Mouse (Mus musculus): Measurements from ENCODE around the gene Rph3al. TPM values are rescaled to one million over a fixed set of nuclear protein-coding genes. Genes with fewer than 3 reads are reported as not detected.
A peak's percentile ranks its signal among the peaks of the same experiment; 100 is the strongest.

Gene Rph3al
- polyA plus RNA-seq, 1 experiment from 2014 or later = 7.9 TPM

DNA sequence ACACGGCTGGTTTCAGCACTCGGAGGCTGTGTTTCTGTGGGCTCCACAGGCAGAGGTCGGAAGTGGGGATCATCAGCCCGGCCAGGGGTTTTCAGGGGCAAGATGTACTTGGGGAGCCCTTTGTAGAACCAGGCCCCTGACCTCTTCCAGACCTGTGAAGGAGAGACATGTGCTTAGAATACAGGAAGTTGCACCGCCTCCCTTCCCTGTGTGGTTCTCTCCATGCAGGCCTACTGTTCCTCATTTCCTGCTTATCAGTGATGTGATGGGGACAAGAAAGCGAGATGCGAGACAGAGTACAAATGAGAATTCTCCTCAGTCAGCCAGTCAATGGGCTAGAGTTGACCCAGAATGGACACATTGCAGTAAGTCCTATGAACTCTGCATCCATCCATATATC is 83.9 kb downstream of the Rph3al start:
- Histone ChIP-seq H3K9me3 (no peaks in the 10 kb centered on the region), H3K27me3 (no peaks in the 10 kb centered on the region), H3K9ac (no peak overlapping the region), H3K4me3 (no peak overlapping the region), H3K36me3 (no peaks in the 10 kb centered on the region), H3K4me1 (peaks cover 17% of the 10 kb centered on the region; the same call in 1 of the 2 replicates), H3K27ac (no peak overlapping the region), H3K4me2 (no peak overlapping the region)
- WGBS = 85% methylated on average over 7 of the region's 7 CpGs
- no peak for ATAC-seq (ENCODE audit: borderline replicate concordance, extremely low read depth, low FRiP score, low TSS enrichment)

DNA sequence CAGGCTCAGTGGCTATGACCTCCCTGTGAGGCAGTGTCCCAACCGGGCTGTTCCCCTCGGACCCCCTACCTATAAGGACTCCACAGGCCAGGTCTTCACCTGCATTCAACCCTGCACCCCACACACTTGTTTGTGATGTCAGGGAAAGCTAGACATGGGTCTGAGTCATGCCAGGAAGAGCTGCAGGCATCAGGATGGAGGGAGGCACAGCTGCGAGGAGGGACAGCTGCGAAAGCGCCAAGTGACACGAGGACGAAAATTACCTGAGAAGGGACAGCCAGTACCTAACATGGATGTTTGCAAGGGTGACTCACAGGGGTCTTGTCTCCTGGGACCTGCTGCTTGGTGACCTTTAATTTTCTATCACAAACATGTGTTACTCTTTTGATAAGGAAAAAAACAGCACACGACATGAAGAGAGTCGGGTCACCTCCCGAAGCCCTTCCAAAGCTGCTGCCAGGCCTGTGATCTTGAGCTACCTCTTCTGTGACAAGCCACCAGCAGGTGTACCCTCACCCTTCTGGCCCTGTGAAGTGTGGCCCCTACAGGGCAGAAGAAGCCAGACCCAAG is 85.1 kb downstream of the Rph3al start:
- H3K36me3 ChIP-seq = no peaks in the 10 kb centered on the region
- no peak overlapping the region for H3K4me3 ChIP-seq
- ATAC-seq (ENCODE audit: borderline replicate concordance, extremely low read depth, low FRiP score, low TSS enrichment) = no peak
- H3K4me2 ChIP-seq = no peak overlapping the region
- H3K27me3 ChIP-seq = no peaks in the 10 kb centered on the region
- H3K4me1 ChIP-seq = peaks cover 13% of the 10 kb centered on the region; the same call in 1 of the 2 replicates
- H3K27ac ChIP-seq = no peak overlapping the region
- 79% methylated on average over 10 of the region's 10 CpGs for WGBS
- no peaks in the 10 kb centered on the region for H3K9me3 ChIP-seq
- no peak overlapping the region for H3K9ac ChIP-seq

DNA sequence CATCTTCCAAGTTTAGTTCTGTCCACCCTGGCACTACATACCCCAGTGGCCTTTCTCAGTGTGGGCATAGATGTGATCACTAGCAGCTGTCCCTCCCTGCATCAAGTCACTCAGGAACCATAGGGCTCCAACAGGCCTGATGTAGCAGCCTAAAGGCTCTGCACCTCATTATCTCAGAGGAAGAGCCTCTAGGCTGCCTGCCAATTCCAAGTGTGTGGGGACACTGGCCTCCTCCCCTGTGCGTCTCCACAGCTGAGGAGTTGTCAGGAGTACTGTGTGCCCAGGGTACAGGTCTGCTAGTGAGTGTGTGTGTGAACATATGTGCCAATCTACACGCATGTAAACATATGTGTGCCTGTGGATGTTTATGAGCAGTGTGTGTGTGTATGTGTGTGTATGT is 85.7 kb downstream of the Rph3al start:
- Histone ChIP-seq H3K36me3 (no peaks in the 10 kb centered on the region), H3K4me1 (peaks cover 10% of the 10 kb centered on the region; the same call in 1 of the 2 replicates), H3K27me3 (no peaks in the 10 kb centered on the region), H3K4me2 (no peak overlapping the region), H3K4me3 (no peak overlapping the region), H3K9ac (no peak overlapping the region), H3K27ac (no peak overlapping the region), H3K9me3 (no peaks in the 10 kb centered on the region)
- 0 out of 2 replicates have a peak, but pooled peaks have one; percentile 40 for ATAC-seq (ENCODE audit: borderline replicate concordance, extremely low read depth, low FRiP score, low TSS enrichment)
- 61% methylated on average over 2 of the region's 2 CpGs for WGBS

DNA sequence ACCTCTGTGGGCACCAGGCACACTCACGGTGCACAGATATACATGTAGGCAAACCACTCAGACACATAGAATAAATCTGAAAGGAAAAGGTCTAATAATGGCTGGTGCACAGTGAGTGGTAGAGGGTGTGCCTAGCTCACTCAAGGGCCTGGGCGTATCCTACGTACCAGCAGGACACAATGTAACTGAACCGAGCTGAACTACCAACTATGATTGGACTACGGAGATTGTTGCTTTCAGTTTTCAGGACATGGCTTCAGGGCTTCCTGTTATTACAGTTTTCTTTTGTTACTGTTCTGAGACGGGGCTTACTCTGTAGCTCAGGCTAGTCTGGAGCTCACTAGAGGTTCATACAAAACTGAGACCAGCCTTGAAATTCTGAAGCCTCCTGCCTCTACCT is 88.7 kb downstream of the Rph3al start:
- Histone ChIP-seq H3K4me3 (no peak overlapping the region), H3K4me1 (0 out of 2 replicates have a peak, but pooled peaks cover 8% of the 10 kb centered on the region), H3K36me3 (no peaks in the 10 kb centered on the region), H3K27me3 (no peaks in the 10 kb centered on the region), H3K27ac (no peak overlapping the region), H3K4me2 (no peak overlapping the region), H3K9ac (no peak overlapping the region), H3K9me3 (no peaks in the 10 kb centered on the region)
- WGBS = 75% methylated on average over 6 of the region's 6 CpGs
- no peak for ATAC-seq (ENCODE audit: borderline replicate concordance, extremely low read depth, low FRiP score, low TSS enrichment)

DNA sequence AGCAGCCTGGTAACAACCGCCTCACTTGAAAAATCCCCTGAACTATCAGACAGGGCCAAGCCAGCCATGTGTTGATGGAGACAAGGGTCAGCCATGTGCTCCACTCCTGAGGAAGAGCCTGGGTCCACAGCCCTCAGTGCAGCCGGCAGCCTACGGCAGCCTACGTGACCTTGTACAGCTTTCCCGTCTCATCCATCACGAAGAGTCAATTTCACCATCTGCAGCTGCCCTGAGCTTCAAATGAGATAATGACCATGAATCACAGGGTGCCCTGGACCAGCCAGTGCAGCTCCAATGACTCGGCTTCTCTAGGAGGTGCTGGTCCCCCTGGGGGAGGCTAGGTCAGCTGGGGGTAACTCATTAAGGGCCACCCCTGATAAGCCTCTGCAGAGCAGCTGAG is 91.6 kb downstream of the Rph3al start:
- no peak overlapping the region for H3K4me3 ChIP-seq
- no peak overlapping the region for H3K9ac ChIP-seq
- no peaks in the 10 kb centered on the region for H3K27me3 ChIP-seq
- H3K27ac ChIP-seq = no peak overlapping the region
- no peaks in the 10 kb centered on the region for H3K4me1 ChIP-seq
- WGBS = 48% methylated on average over 7 of the region's 7 CpGs
- no peak overlapping the region for H3K4me2 ChIP-seq
- H3K9me3 ChIP-seq = no peaks in the 10 kb centered on the region
- no peak for ATAC-seq (ENCODE audit: borderline replicate concordance, extremely low read depth, low FRiP score, low TSS enrichment)
- H3K36me3 ChIP-seq = no peaks in the 10 kb centered on the region

DNA sequence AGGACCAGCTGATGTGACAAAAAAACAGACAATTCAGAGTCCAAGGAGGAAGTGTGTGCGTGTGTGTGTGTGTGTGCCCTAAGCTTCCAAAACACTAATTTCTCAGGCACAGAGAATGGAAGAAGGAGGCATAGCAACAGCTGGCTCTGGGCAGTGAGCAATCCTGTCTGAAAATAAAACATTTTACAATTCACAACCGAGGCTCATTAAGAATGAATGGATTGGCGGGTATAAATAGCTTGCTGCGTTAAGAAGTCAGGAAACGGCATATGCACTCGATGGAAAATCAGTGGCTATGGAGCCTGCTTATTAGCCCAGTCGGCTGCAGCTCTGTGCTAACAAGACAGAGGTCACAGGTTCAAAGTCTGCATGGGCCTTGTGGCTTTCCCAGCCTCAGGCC is 92.6 kb downstream of the Rph3al start:
- H3K27ac ChIP-seq = no peak overlapping the region
- no peak overlapping the region for H3K9ac ChIP-seq
- no peaks in the 10 kb centered on the region for H3K9me3 ChIP-seq
- H3K27me3 ChIP-seq = no peaks in the 10 kb centered on the region
- 47% methylated on average over 7 of the region's 7 CpGs for whole genome bisulfite sequencing
- no peak for ATAC-seq (ENCODE audit: borderline replicate concordance, extremely low read depth, low FRiP score, low TSS enrichment)
- no peaks in the 10 kb centered on the region for H3K4me1 ChIP-seq
- no peaks in the 10 kb centered on the region for H3K36me3 ChIP-seq
- no peak overlapping the region for H3K4me2 ChIP-seq
- H3K4me3 ChIP-seq = no peak overlapping the region

DNA sequence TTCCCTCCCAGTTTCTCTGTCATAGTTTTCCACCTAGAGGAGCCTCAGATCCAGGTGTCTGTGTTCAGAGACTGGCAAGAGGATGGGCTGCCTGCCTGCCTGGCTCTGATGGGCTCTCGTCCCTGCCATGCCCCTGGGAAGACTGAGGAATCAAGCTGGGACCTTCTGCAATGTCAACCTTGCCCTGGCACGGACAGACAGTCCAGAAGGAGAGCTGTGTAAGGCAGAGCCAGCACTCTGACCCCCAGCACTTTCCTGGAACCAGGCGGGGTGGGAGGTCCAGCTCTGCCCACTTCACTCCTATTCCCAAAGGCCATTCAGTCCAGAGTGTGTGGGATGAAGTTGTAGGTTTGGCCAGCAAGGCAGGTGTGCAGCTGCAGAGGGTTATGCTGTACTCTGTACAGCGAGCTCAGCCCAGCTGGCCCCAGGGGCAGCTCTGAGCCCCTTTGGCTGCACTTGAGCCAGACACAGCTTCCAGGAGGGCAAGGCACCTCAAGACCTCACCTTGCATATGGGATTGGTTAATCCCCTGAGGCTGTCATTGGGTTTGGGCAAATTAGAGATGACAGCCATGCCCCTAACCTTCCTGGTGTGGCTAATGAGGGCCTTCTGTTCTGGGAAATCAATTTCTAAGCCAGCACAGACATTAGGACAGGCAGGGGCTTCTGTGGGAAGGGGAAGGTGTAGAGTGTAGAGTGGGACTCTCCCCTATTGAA is 95.2 kb downstream of the Rph3al start:
- Histone ChIP-seq H3K9me3 (no peaks in the 10 kb centered on the region), H3K4me2 (no peak overlapping the region), H3K4me3 (no peak overlapping the region), H3K27me3 (no peaks in the 10 kb centered on the region), H3K9ac (no peak overlapping the region), H3K36me3 (no peaks in the 10 kb centered on the region), H3K4me1 (no peaks in the 10 kb centered on the region), H3K27ac (no peak overlapping the region)
- whole genome bisulfite sequencing = 77% methylated on average over 4 of the region's 4 CpGs
- ATAC-seq (ENCODE audit: borderline replicate concordance, extremely low read depth, low FRiP score, low TSS enrichment) = no peak

DNA sequence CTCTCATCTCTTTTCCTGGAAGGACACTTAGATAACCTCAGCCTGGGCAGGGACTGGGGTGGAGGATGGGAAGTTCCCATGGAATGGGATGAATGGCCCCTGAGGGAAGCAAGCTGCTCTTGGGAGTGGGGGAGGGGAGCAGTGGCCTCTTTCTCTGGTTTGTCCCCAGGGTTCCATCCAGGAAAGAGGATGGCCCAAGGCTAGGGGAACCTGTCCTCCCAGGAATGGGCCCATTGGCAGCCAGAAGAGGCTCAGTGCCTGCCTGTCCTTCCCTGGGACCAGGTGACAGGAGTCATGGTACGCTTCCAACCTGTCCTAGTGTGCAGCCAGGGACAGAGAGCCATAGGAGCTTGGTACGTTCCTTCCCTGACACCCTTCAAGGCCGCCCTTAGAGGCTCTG is 96.7 kb downstream of the Rph3al start:
- H3K9me3 ChIP-seq = no peaks in the 10 kb centered on the region
- no peak overlapping the region for H3K9ac ChIP-seq
- H3K36me3 ChIP-seq = no peaks in the 10 kb centered on the region
- 72% methylated on average over 3 of the region's 3 CpGs for WGBS
- no peak overlapping the region for H3K27ac ChIP-seq
- ATAC-seq (ENCODE audit: borderline replicate concordance, extremely low read depth, low FRiP score, low TSS enrichment) = no peak
- no peak overlapping the region for H3K4me2 ChIP-seq
- H3K27me3 ChIP-seq = no peaks in the 10 kb centered on the region
- no peak overlapping the region for H3K4me3 ChIP-seq
- no peaks in the 10 kb centered on the region for H3K4me1 ChIP-seq

DNA sequence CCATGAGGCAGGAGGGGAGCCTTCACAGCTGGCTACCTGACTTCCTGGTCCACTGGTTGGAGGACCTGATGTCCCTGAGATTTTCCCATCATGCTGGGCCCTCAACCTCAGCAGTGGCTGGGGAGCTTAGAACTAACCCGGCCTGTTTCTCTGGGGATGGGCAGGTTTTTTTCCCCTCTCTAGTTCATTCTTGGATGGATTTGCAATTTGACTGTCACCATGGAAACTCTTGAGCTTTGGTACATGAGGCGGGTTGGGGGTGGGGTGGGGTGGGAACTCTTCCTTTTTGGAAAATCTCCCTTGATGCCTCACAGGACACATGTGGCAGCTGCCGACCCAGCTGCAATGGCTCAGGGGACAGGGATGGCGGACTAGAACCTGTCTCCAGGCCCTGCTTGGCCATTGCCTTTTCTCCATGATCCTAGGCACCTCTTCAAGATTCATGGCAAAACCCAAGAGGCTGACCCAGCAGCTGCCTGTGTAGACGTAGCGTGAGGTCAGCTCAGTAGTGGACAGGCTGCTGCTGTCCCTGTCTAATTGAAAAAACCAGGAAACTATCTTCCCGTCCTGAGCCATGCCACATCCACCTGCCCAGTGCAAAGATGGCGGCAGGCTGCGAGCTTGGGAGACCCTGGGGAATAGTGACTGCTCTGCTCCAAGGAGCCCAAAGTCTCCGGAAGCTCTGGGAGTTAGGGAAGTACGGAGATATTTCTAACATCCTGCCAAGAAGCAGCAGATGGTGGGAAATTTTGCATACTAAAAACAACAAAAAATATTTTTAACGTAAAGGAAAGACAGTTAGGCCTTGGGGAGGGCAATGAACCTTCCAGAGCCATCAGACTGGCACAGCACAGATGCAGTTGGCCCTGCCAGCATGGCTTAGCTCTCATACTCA is 98.4 kb downstream of the Rph3al start:
- Histone ChIP-seq H3K27ac (no peak overlapping the region), H3K9ac (no peak overlapping the region), H3K9me3 (no peaks in the 10 kb centered on the region), H3K27me3 (no peaks in the 10 kb centered on the region), H3K4me2 (no peak overlapping the region), H3K4me1 (no peaks in the 10 kb centered on the region), H3K36me3 (no peaks in the 10 kb centered on the region), H3K4me3 (no peak overlapping the region)
- 75% methylated on average over 12 of the region's 12 CpGs for WGBS
- no peak for ATAC-seq (ENCODE audit: borderline replicate concordance, extremely low read depth, low FRiP score, low TSS enrichment)

DNA sequence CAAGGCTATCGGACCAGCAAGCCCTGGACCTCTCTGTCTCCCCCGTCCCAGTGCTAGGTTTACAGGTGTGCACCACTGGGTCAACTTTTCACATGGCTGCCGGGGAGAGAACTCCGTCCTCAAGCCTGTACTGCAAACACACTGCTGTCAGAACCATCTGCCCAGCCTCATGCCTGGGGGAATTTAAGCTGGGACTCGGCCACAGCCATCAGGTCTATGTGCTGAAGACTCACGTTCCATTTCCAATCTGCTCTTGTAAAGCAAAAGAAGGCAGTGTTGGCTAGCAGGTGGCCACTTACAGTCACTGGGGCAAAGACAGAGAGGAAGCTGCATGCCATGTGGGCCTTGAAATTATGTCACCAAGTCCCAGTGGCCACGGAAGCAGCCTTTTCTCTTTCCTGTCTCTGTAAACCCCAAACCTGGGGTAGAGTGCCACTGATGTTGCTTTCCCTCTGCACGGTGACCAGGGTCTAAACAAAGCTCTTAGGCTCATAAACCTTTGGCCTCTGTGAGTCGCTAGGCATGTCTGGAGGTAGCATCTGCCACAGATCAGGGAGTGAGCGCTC is 99.3 kb downstream of the Rph3al start:
- H3K4me3 ChIP-seq = no peak overlapping the region
- ATAC-seq (ENCODE audit: borderline replicate concordance, extremely low read depth, low FRiP score, low TSS enrichment) = no peak
- H3K4me2 ChIP-seq = no peak overlapping the region
- H3K4me1 ChIP-seq = no peaks in the 10 kb centered on the region
- no peaks in the 10 kb centered on the region for H3K9me3 ChIP-seq
- WGBS = 69% methylated on average over 10 of the region's 10 CpGs
- H3K27ac ChIP-seq = no peak overlapping the region
- H3K9ac ChIP-seq = no peak overlapping the region
- no peaks in the 10 kb centered on the region for H3K27me3 ChIP-seq
- H3K36me3 ChIP-seq = no peaks in the 10 kb centered on the region

DNA sequence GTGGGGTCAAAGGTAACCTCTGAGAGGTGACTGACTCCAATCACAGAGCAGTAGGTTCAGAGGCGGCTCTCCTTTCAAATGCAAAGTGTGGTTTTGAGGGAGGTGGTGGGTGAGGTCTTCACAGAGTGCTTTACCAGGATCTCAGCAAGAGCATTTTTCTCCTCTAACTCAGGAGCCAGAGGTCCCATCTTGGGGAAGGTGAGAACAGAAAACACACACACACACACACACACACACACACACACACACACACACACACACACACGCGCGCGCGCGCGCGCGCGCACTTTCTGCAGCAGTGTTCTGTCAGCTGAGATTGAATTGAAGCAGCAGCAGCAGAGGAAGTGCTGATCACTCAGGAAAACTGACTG is 102.0 kb downstream of the Rph3al start:
- Histone ChIP-seq H3K4me1 (no peaks in the 10 kb centered on the region), H3K4me2 (no peak overlapping the region), H3K9me3 (no peaks in the 10 kb centered on the region), H3K4me3 (no peak overlapping the region), H3K9ac (no peak overlapping the region), H3K27ac (no peak overlapping the region), H3K27me3 (no peaks in the 10 kb centered on the region), H3K36me3 (no peaks in the 10 kb centered on the region)
- WGBS = 68% methylated on average over 11 of the region's 11 CpGs
- no peak for ATAC-seq (ENCODE audit: borderline replicate concordance, extremely low read depth, low FRiP score, low TSS enrichment)
